Mouse (Mus musculus) embryonic fibroblast, embryonic 13.5 days (primary cell): ENCODE measurements around the gene Reep3.

ENCODE experiments used
- CTCF ChIP-seq: IDR thresholded peaks from 2 replicates; pipeline ENCODE4 v1.5.1; 2011; ENCODE audit warnings: mild to moderate bottlenecking, control low read depth, low read length, moderate library complexity, borderline replicate concordance; ENCODE audit not compliant: insufficient read depth
- POLR2A ChIP-seq: IDR thresholded peaks from 2 replicates; pipeline ENCODE4 v1.6.1; 2011; ENCODE audit warnings: low read depth, mild to moderate bottlenecking, control low read depth, low read length, moderate library complexity

DNA sequence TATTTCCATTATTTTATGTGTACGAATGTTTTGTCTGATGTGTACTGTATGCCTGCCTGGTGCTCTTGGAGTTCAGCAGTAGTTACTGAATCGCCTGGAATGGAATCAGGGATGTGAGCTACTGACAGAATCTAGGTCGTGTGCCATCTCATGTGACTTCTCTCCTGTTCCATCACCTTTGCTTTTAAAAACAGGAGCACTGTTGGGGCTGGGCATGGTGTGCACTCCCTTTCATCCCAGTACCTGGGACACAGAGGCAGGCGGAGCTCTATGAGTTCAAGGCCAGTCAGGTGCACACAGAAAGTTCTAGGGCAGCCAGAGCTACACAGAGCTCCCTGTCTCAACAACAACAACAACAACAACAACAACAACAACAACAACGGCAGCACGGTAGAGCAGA is 39.0 kb downstream of the Reep3 start:
- no peak for TF ChIP-seq POLR2A
- TF ChIP-seq CTCF = no peak
